Mouse (Mus musculus) heart, adult 2 months (tissue): ENCODE measurements at regions not wholly inside any gene's neighbourhood (a gene's known extent, or its start where the extent isn't known, plus 50 kb on each side); places are given as distances from the start of the nearest gene placed in this dataset.

Experiments
- CTCF ChIP-seq: fragments of 200-600 bp; IDR thresholded peaks from 2 replicates; pipeline ENCODE4 v1.8.1; 2022; ENCODE audit warnings: antibody characterized with exemption, mild to moderate bottlenecking, moderate library complexity
- POLR2A ChIP-seq: fragments of 200-500 bp; IDR thresholded peaks from 2 replicates; pipeline ENCODE4 v1.6.1; 2011; ENCODE audit warnings: mild to moderate bottlenecking, low read depth, low read length, control low read depth; ENCODE audit not compliant: insufficient read depth

DNA sequence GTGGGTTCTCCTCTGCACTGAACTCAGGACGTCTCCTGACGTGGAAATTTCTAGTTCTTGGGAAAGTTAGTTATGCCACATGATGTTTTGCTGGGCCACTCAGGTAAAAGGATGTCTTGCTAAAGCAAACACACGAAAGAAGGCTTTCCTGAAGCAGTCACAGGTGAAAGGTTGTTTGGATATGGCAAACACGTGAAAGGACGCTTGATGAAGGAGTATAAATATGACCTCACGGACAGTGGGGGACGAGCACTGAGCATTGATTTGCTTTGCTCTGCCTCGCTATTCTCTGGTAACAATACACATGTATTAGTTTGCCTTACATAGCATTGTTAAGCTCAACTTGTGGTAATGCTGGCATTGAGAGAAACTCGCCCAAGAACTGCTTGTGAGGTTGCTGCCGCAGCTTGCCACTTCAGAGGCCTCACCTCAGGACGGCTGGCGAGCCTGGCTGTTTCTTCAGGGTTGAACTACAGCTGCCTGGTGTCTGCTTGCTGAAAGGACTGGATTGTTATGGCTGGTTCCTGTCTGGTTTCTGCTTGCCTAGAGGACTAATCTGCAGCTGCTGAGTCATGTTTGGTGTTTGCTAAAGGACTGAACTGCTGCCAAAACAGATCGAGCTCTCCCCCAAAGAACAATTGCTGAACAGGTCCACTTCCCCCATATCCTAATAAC is 261.0 kb downstream of the Cdh26 start:
- no peak for TF ChIP-seq CTCF
- TF ChIP-seq POLR2A, result no peak
